Mouse (Mus musculus) forelimb bud, embryonic 11.5 days (tissue): Measurements from ENCODE around the gene Taar4.

Experiments
- DNase-seq: peaks from one replicate; pipeline ENCODE4 v3.0.0-alpha.2; 2012; ENCODE audit warnings: low read depth, low spot score

The Taar4 gene

DNA sequence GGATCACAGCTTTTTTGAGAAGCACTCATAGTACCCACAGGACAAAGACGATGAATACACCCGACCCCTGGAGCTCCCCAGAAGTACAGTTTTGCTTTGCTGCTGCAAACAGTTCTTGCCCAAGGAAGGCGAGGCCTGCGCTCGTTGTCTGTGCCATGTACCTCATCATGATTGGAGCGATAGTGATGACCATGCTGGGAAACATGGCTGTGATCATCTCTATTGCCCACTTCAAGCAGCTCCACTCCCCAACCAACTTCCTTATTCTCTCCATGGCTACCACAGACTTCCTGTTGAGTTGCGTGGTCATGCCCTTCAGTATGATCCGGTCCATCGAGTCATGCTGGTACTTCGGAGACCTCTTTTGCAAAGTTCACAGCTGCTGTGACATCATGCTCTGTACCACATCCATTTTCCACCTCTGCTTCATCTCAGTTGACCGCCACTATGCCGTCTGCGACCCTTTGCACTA, at the start of gene Taar4:
Gene Taar4 (plus strand): TSS at position 51 of the 472 bp plus-strand sequence.
- no peak for DNase-seq

DNA sequence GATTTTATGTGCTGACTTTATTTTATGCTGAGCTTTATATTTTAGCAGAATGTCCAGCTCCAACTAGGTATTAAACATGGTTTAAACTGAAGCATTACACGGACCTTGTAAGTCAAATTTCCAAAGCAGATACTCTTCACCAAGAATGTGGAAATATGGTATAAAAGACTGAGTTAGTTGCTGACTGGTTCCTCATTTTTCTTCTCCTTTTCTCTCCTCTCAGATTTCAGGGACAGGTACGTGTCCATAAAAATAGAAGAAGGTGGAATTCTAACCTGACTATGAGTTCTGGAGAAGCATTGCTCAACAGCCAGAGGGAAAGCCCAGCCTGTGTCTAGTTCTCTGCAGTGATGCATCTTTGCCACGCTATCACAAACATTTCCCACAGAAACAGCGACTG, 40.2 kb upstream of the Taar4 start, which contains the start of gene Taar1:
Gene Taar1 (plus strand): TSS at position 301 of the 400 bp plus-strand sequence.
- DNase-seq, result no peak

- no peak for DNase-seq
Measured at GRCm38 (mm10) chr10:23922468-23922867, 37.8 kb upstream of the Taar4 start.

GRCm38 (mm10) chr10:23923941-23924340, 36.4 kb upstream of the Taar4 start:
- DNase-seq, result no peak

GRCm38 (mm10) chr10:23937613-23938012, 22.7 kb upstream of the Taar4 start:
- DNase-seq, result no peak

DNA sequence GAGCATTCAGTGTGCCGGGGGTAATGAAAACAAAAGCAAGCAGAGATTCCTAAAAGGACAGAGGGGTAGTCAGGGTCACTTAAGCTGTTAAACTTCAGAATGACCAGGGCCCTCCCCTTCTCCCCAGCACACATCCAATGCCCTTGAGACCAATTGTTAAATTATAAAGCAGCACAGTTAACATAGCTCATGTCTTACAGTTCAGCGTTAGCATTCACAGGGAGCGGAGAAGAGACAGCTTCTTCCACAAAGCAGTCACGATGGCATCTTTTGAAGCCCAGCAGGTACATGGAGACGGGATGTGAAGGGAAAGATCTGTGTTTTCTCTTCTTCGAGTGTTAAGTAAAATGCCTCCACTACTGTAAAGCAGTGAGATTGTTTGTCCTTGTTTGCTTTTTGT, 22.0 kb upstream of the Taar4 start, which contains the start of gene Taar2:
Gene Taar2 (plus strand): TSS at position 261 of the 400 bp plus-strand sequence.
- no peak for DNase-seq

- no peak for DNase-seq
Measured at GRCm38 (mm10) chr10:23942465-23942864, 17.8 kb upstream of the Taar4 start.

- DNase-seq, result no peak
Measured at GRCm38 (mm10) chr10:23948026-23948425, 12.3 kb upstream of the Taar4 start.

GRCm38 (mm10) chr10:23949508-23950005, 10.7 kb upstream of the Taar4 start, which contains the start of gene Taar3:
Taar3 (plus strand) TSS chr10:23949558.
- no peak for DNase-seq

GRCm38 (mm10) chr10:23951714-23952113, 8.6 kb upstream of the Taar4 start:
- DNase-seq, result no peak

DNA sequence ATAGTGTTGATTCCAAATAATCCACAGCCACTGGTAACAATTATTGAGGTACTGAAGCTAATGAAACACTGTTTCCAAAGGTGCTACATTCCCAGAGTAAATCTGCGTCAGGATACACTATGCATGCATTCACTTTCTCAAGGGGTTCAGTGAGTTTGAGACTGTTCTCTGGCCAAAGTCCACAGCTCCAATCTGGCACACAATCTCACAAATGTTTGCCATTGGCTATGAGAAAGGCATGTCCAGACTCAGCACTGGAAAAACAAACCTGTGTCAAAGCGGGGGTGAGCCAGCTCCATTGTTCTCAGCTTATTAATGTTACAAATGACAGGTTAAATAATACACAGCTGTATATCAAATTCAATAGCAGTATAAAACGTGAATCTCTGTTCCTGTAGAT, 1.2 kb upstream of the Taar4 start:
- DNase-seq, result no peak

- DNase-seq, result no peak
Measured at GRCm38 (mm10) chr10:23963444-23963843, 3.1 kb downstream of the Taar4 start.

- DNase-seq, result no peak
Measured at GRCm38 (mm10) chr10:23964921-23965610, 4.8 kb downstream of the Taar4 start.

GRCm38 (mm10) chr10:23970656-23971165, 10.4 kb downstream of the Taar4 start, which contains the start of gene Taar5:
Taar5 (plus strand) TSS chr10:23970706.
- no peak for DNase-seq

DNA sequence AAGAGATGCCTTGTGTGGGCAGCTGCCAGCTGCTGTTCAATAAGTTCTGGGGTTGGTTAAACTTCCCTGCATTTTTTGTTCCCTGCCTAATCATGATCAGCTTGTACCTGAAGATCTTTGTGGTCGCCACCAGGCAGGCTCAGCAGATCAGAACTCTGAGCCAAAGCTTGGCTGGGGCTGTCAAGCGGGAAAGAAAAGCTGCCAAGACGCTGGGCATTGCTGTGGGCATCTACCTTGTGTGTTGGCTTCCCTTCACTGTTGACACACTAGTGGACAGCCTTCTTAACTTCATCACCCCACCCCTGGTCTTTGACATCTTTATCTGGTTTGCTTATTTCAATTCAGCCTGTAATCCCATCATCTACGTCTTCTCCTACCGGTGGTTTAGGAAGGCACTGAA, 11.0 kb downstream of the Taar4 start:
- no peak for DNase-seq

DNA sequence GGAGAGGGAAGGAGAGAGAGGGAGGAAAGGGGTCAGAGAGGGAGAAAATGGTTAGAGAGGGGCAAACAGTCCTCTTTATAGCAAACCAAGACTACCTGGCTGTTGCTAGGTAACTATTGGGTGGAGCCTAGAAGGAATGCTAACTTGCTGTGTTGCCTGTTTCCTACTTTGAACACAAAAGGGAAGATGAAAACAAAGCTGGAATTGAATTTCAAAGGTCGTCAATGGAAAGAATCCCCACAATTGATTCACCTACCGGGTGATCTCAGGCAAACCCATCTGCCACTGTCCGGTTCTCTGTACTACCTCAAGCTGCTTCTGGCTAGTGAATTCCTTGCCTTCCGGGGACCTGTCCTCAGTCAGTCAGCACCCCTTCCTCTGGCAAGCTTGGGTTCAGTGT, 17.7 kb downstream of the Taar4 start:
- DNase-seq, result no peak

- DNase-seq, result peak; percentile 78
Measured at GRCm38 (mm10) chr10:23978901-23979705, 18.8 kb downstream of the Taar4 start.

- no peak for DNase-seq
Measured at GRCm38 (mm10) chr10:23985546-23985945, 25.3 kb downstream of the Taar4 start, which contains the start of gene Taar6. Taar6 (minus strand) TSS chr10:23985646.

DNA sequence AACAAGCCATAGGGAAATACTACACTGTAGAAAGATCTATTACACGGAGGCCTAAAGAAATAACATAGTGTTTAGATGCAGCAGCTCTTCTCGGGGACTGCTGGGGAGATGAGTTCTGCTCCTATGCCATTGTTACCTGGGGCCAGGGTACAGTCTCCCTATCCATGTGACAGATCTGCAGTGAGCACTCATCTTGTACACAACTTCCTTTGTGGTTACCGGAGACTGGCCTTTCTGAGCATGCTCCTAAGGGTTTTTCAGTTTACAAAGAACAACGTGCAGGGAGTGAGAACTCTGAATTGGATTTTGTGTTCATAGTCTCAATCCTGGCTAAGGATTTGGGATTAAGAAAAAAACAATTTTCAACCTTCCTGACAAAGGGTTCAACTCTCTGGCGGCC, 26.1 kb downstream of the Taar4 start:
- no peak for DNase-seq

- no peak for DNase-seq
Measured at GRCm38 (mm10) chr10:23993381-23993780, 33.1 kb downstream of the Taar4 start, which contains the start of gene Taar7a. Taar7a (minus strand) TSS chr10:23993481.

DNA sequence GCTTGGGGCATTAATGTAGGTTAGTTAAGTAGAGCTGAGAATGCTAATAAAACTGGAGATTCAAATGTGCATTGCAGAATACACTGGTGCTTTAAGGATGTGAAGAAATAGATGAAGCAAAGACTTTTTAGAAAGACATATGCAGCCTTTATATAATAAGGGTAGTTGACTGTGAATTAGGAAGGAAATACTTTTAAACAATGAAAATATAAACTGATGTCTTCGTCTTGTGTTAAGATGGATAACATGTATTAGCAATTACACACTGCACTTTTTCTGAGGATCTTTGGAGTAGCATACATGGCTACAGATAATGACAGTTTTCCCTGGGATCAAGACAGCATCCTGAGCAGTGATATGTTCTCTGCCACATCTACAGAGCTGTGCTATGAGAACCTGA, 39.3 kb downstream of the Taar4 start, which contains the start of gene Taar7b:
Gene Taar7b (plus strand): TSS at position 301 of the 400 bp plus-strand sequence.
- no peak for DNase-seq

DNA sequence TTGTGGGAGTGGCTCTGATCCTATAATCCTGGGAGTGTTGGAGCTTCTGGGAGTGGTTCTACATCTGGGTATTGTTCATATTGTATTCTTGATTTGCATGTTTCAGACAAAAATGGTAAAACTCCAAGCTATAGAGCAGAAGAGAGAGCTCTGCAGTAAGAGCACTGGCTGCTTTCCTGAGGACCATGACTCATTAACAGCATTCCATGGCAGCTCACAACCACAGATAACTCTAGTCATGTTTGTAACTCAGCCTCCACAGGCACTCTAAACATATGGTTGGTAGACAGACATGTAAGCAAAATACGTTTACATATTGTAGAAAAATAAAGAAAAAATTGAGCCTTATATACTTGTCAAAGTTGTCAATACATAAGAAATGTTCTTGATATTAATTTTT, 46.1 kb downstream of the Taar4 start:
- DNase-seq, result no peak
